Mouse (Mus musculus): ENCODE results near the gene Dbnl.

DNA sequence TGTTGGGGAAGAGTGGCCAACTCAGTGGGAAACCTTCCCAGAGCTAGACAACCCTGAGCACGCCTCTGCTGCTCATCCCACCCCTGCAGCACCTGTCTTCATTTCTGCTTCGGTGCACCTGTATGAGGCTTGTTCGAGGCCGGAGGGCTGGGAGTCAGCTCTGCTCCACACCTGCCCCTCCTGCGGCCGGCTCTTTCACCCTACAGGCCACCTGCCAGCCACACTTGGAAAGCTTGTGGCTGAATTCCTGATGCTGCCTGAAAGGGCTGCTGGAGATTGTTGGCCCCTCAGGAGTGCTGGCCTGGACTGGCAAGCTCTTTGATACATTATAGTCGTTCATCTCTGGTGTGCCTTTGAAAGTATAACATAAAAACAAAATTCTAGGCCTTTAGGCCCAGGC, 52.1 kb downstream of the Dbnl start:
- TF ChIP-seq POLR2A (IDR thresholded peaks at IDR 0.05; ENCODE audit: borderline replicate concordance, insufficient read depth, low read length) (no peak), CTCF (IDR thresholded peaks at IDR 0.05; ENCODE audit: borderline replicate concordance, insufficient read depth, low read depth, low read length) (no peak)

All from cerebellum, adult 2 months (tissue).